Mouse (Mus musculus) forebrain, embryonic 10.5 days (tissue): ENCODE data around the gene Gm43517. TPM values are rescaled to one million over a fixed set of nuclear protein-coding genes. Genes with fewer than 3 reads are reported as not detected.
A peak's percentile ranks its signal among the peaks of the same experiment; 100 is the strongest.

Experiments used
- DNase-seq: peaks from one replicate; pipeline ENCODE4 v3.0.0-alpha.2; 2017; ENCODE audit warnings: low spot score; ENCODE audit errors: extremely low spot score
- H3K27ac ChIP-seq: fragments of 300-500 bp; sonication (generic); 2 replicates; pipeline ENCODE4 v1.5.1; 2016; ENCODE audit warnings: mild to moderate bottlenecking
- H3K27me3 ChIP-seq: fragments of 300-500 bp; sonication (generic); 2 replicates; pipeline ENCODE4 v1.6.1; 2016; ENCODE audit warnings: mild to moderate bottlenecking; ENCODE audit not compliant: poor library complexity, severe bottlenecking
- H3K36me3 ChIP-seq: fragments of 300-500 bp; sonication (generic); replicated peaks from 2 replicates; pipeline ENCODE4 v1.6.1; 2016; ENCODE audit warnings: mild to moderate bottlenecking, moderate library complexity
- H3K4me1 ChIP-seq: fragments of 300-500 bp; sonication (generic); 2 replicates; pipeline ENCODE4 v1.6.1; 2016
- H3K4me3 ChIP-seq: fragments of 300-500 bp; sonication (generic); 2 replicates; pipeline ENCODE4 v1.5.1; 2016; ENCODE audit warnings: mild to moderate bottlenecking, moderate library complexity
- H3K9me3 ChIP-seq: fragments of 300-500 bp; sonication (generic); 2 replicates; pipeline ENCODE4 v1.6.1; 2016; ENCODE audit warnings: mild to moderate bottlenecking, moderate library complexity
- WGBS: fragments of 180-500 bp; shearing (Covaris S2); methylation state at CpG from one replicate; pipeline ENCODE4 v1.1.7; 2016; 5-methylcytosine and 5-hydroxymethylcytosine counted together
- polyA plus RNA-seq: library from polyadenylated mRNA; unstranded; fragments of >200 nt; fragmentation: Nextera tagmentation; extraction: Ambion mirVana; gene quantifications from 2 replicates; pipeline ENCODE4 v1.2.1, GENCODE M21; 2016

The Gm43517 gene
- polyA plus RNA-seq, 1 experiment from 2014 or later, result 1.2 TPM

- H3K36me3 ChIP-seq, result 0 out of 2 replicates have a peak, but pooled peaks cover 4% of the 10 kb centered on the region
- H3K4me3 ChIP-seq, result peak overlapping the region; percentile 74; the same call in 1 of the 2 replicates
- WGBS, result 24% methylated on average over 3 of the region's 3 CpGs
- no peak for DNase-seq
- no peaks in the 10 kb centered on the region for H3K9me3 ChIP-seq
- peaks cover 99% of the 10 kb centered on the region for H3K27me3 ChIP-seq
- H3K4me1 ChIP-seq, result peaks cover 37% of the 10 kb centered on the region
- H3K27ac ChIP-seq, result peak overlapping the region; percentile 99
Observed at GRCm38 (mm10) chr12:49398636-49399035, 13.7 kb downstream of the Gm43517 start.

- no peaks in the 10 kb centered on the region for H3K9me3 ChIP-seq
- H3K27ac ChIP-seq, result peak overlapping the region; percentile 99
- no peak for DNase-seq
- H3K4me1 ChIP-seq, result peaks cover 37% of the 10 kb centered on the region
- peaks cover 95% of the 10 kb centered on the region for H3K27me3 ChIP-seq
- H3K36me3 ChIP-seq, result 0 out of 2 replicates have a peak, but pooled peaks cover 4% of the 10 kb centered on the region
- WGBS, result 6% methylated on average over 1 of the region's 1 CpGs
- H3K4me3 ChIP-seq, result peak overlapping the region; percentile 74
Observed at GRCm38 (mm10) chr12:49399611-49400010, 14.6 kb downstream of the Gm43517 start.

GRCm38 (mm10) chr12:49400036-49400852 is 15.3 kb downstream of the Gm43517 start:
- 0 out of 2 replicates have a peak, but pooled peaks cover 4% of the 10 kb centered on the region for H3K36me3 ChIP-seq
- no peaks in the 10 kb centered on the region for H3K9me3 ChIP-seq
- peak overlapping the region; percentile 74 for H3K4me3 ChIP-seq
- peaks cover 34% of the 10 kb centered on the region for H3K4me1 ChIP-seq
- DNase-seq, result peak; percentile 33
- H3K27me3 ChIP-seq, result peaks cover 94% of the 10 kb centered on the region
- 2% methylated on average over 9 of the region's 9 CpGs for WGBS
- peak overlapping the region; percentile 99 for H3K27ac ChIP-seq

GRCm38 (mm10) chr12:49400853-49401118 is 15.8 kb downstream of the Gm43517 start:
- 0% methylated on average over 8 of the region's 8 CpGs for WGBS
- no peak for DNase-seq
- Histone ChIP-seq H3K27me3 (peaks cover 89% of the 10 kb centered on the region), H3K4me1 (peaks cover 34% of the 10 kb centered on the region), H3K9me3 (no peaks in the 10 kb centered on the region), H3K4me3 (peak overlapping the region; percentile 74), H3K27ac (peak overlapping the region; percentile 99), H3K36me3 (0 out of 2 replicates have a peak, but pooled peaks cover 4% of the 10 kb centered on the region)

GRCm38 (mm10) chr12:49401119-49401795 is 16.3 kb downstream of the Gm43517 start:
- H3K4me3 ChIP-seq, result peak overlapping the region; percentile 74
- H3K9me3 ChIP-seq, result no peaks in the 10 kb centered on the region
- peaks cover 84% of the 10 kb centered on the region for H3K27me3 ChIP-seq
- DNase-seq, result peak; percentile 77
- H3K4me1 ChIP-seq, result peaks cover 34% of the 10 kb centered on the region
- WGBS, result under 1% methylated on average over 68 of the region's 68 CpGs
- 0 out of 2 replicates have a peak, but pooled peaks cover 4% of the 10 kb centered on the region for H3K36me3 ChIP-seq
- H3K27ac ChIP-seq, result peak overlapping the region; percentile 99

GRCm38 (mm10) chr12:49401796-49402130 is 16.8 kb downstream of the Gm43517 start:
- WGBS, result 0% methylated on average over 5 of the region's 5 CpGs
- Histone ChIP-seq H3K9me3 (no peaks in the 10 kb centered on the region), H3K36me3 (peaks cover 5% of the 10 kb centered on the region), H3K4me3 (peak overlapping the region; percentile 74), H3K4me1 (peaks cover 30% of the 10 kb centered on the region), H3K27me3 (peaks cover 80% of the 10 kb centered on the region), H3K27ac (peak overlapping the region; percentile 99)
- DNase-seq, result no peak

GRCm38 (mm10) chr12:49409833-49410232 is 24.9 kb downstream of the Gm43517 start:
- no peak overlapping the region for H3K4me3 ChIP-seq

GRCm38 (mm10) chr12:49417963-49418362 is 33.0 kb downstream of the Gm43517 start:
- 84% methylated on average over 3 of the region's 3 CpGs for WGBS

More at GRCm38 (mm10) chr12:49409833-49410232, 24.9 kb downstream of the Gm43517 start:
- peaks cover 11% of the 10 kb centered on the region; the same call in 1 of the 2 replicates for H3K27me3 ChIP-seq
- 46% methylated on average over 2 of the region's 2 CpGs for WGBS
- no peaks in the 10 kb centered on the region for H3K9me3 ChIP-seq
- H3K27ac ChIP-seq, result peak overlapping the region; percentile 54; the same call in 1 of the 2 replicates
- peaks cover 17% of the 10 kb centered on the region for H3K36me3 ChIP-seq
- DNase-seq, result no peak
- H3K4me1 ChIP-seq, result peaks cover 19% of the 10 kb centered on the region

More at GRCm38 (mm10) chr12:49417963-49418362, 33.0 kb downstream of the Gm43517 start:
- H3K9me3 ChIP-seq, result no peaks in the 10 kb centered on the region
- no peaks in the 10 kb centered on the region for H3K36me3 ChIP-seq
- H3K27ac ChIP-seq, result no peak overlapping the region
- no peak for DNase-seq
- no peak overlapping the region for H3K4me3 ChIP-seq
- no peaks in the 10 kb centered on the region for H3K4me1 ChIP-seq
- no peaks in the 10 kb centered on the region for H3K27me3 ChIP-seq

Other genes starting within 250 kb of the Gm43517 start
- gene Foxg1, start 2.5 kb upstream of the Gm43517 start, polyA plus RNA-seq, result 20.2 and 20.7 TPM in 2 replicates